Mouse (Mus musculus) neural tube, embryonic 12.5 days (tissue): Measurements from ENCODE around the gene Arx. TPM values are rescaled to one million over a fixed set of nuclear protein-coding genes. Genes with fewer than 3 reads are reported as not detected.

ENCODE experiments used
- ATAC-seq: fragments of 200-750 bp; cut with Nextera tagmentation; 2 replicates; pipeline ENCODE4 v1.8.0; 2017; ENCODE audit warnings: low read depth, mild to moderate bottlenecking, moderate TSS enrichment, moderate library complexity; ENCODE audit not compliant: low FRiP score
- H3K27ac ChIP-seq: fragments of 300-500 bp; sonication (generic); 2 replicates; pipeline ENCODE4 v1.5.1; 2016
- H3K27me3 ChIP-seq: fragments of 300-500 bp; sonication (generic); replicated peaks from 2 replicates; pipeline ENCODE4 v1.6.1; 2016; ENCODE audit warnings: mild to moderate bottlenecking
- H3K36me3 ChIP-seq: fragments of 300-500 bp; sonication (generic); 2 replicates; pipeline ENCODE4 v1.6.1; 2016; ENCODE audit warnings: mild to moderate bottlenecking
- H3K4me1 ChIP-seq: fragments of 300-500 bp; sonication (generic); 2 replicates; pipeline ENCODE4 v1.6.1; 2016
- H3K4me2 ChIP-seq: fragments of 300-500 bp; sonication (generic); replicated peaks from 2 replicates; pipeline ENCODE4 v1.6.1; 2016; ENCODE audit warnings: mild to moderate bottlenecking
- H3K4me3 ChIP-seq: fragments of 300-500 bp; sonication (generic); 2 replicates; pipeline ENCODE4 v1.5.1; 2016
- H3K9ac ChIP-seq: fragments of 300-500 bp; sonication (generic); 2 replicates; pipeline ENCODE4 v1.6.1; 2016; ENCODE audit warnings: mild to moderate bottlenecking
- H3K9me3 ChIP-seq: fragments of 300-500 bp; sonication (generic); 2 replicates; pipeline ENCODE4 v1.6.1; 2016; ENCODE audit warnings: mild to moderate bottlenecking
- WGBS: fragments of 180-500 bp; shearing (Covaris S2); methylation state at CpG from one replicate; pipeline ENCODE4 v1.1.7; 2016; 5-methylcytosine and 5-hydroxymethylcytosine counted together
- polyA plus RNA-seq: library from polyadenylated mRNA; unstranded; fragments of >200 nt; fragmentation: Nextera tagmentation; extraction: Ambion mirVana; gene quantifications from 2 replicates; pipeline ENCODE4 v1.2.1, GENCODE M21; 2016

The Arx gene
- polyA plus RNA-seq: 1.8 and 2.9 TPM in 2 replicates

GRCm38 (mm10) chrX:93286291-93286893, at the start of gene Arx:
Gene Arx, plus strand, starts transcription at chrX:93286445.
- peak; percentile 88 for ATAC-seq
- peaks cover 81% of the 10 kb centered on the region for H3K27me3 ChIP-seq

GRCm38 (mm10) chrX:93251329-93251728, 34.9 kb upstream of the Arx start:
- Histone ChIP-seq H3K36me3 (no peaks in the 10 kb centered on the region), H3K4me3 (no peak overlapping the region), H3K27ac (no peak overlapping the region), H3K4me1 (no peaks in the 10 kb centered on the region), H3K9ac (no peak overlapping the region), H3K4me2 (no peak overlapping the region), H3K27me3 (no peaks in the 10 kb centered on the region), H3K9me3 (no peaks in the 10 kb centered on the region)
- 82% methylated on average over 1 of the region's 1 CpGs for WGBS
- no peak for ATAC-seq

More at GRCm38 (mm10) chrX:93286291-93286893, at the start of gene Arx:
- WGBS: 25% methylated on average over 31 of the region's 31 CpGs
- Histone ChIP-seq H3K4me1 (peaks cover 6% of the 10 kb centered on the region; the same call in 1 of the 2 replicates), H3K4me2 (peak within 1 kb of the TSS; percentile 46), H3K9me3 (no peaks in the 10 kb centered on the region), H3K36me3 (no peaks in the 10 kb centered on the region), H3K9ac (no peak within 1 kb of the TSS), H3K27ac (no peak within 1 kb of the TSS), H3K4me3 (no peak within 1 kb of the TSS)

- Histone ChIP-seq H3K4me1 (no peaks in the 10 kb centered on the region), H3K27ac (no peak overlapping the region), H3K4me2 (no peak overlapping the region), H3K4me3 (no peak overlapping the region), H3K36me3 (no peaks in the 10 kb centered on the region), H3K27me3 (peaks cover 4% of the 10 kb centered on the region), H3K9ac (no peak overlapping the region), H3K9me3 (no peaks in the 10 kb centered on the region)
- no peak for ATAC-seq
- 49% methylated on average over 3 of the region's 3 CpGs for WGBS
Measured at GRCm38 (mm10) chrX:93275689-93276088, 10.6 kb upstream of the Arx start.

- Histone ChIP-seq H3K9ac (no peak overlapping the region), H3K4me1 (no peaks in the 10 kb centered on the region), H3K4me2 (no peak overlapping the region), H3K27me3 (peaks cover 35% of the 10 kb centered on the region), H3K4me3 (no peak overlapping the region), H3K36me3 (no peaks in the 10 kb centered on the region), H3K9me3 (no peaks in the 10 kb centered on the region), H3K27ac (no peak overlapping the region)
- no peak for ATAC-seq
- WGBS: 29% methylated on average over 5 of the region's 11 CpGs
Measured at GRCm38 (mm10) chrX:93279940-93280339, 6.3 kb upstream of the Arx start.

- Histone ChIP-seq H3K4me3 (no peak overlapping the region), H3K9me3 (no peaks in the 10 kb centered on the region), H3K4me2 (peak overlapping the region; percentile 36), H3K27me3 (peaks cover 46% of the 10 kb centered on the region), H3K36me3 (no peaks in the 10 kb centered on the region), H3K4me1 (no peaks in the 10 kb centered on the region), H3K9ac (no peak overlapping the region), H3K27ac (no peak overlapping the region)
- WGBS: 21% methylated on average over 23 of the region's 23 CpGs
- peak; percentile 63 for ATAC-seq
Measured at GRCm38 (mm10) chrX:93281028-93281723, 5.1 kb upstream of the Arx start.

DNA sequence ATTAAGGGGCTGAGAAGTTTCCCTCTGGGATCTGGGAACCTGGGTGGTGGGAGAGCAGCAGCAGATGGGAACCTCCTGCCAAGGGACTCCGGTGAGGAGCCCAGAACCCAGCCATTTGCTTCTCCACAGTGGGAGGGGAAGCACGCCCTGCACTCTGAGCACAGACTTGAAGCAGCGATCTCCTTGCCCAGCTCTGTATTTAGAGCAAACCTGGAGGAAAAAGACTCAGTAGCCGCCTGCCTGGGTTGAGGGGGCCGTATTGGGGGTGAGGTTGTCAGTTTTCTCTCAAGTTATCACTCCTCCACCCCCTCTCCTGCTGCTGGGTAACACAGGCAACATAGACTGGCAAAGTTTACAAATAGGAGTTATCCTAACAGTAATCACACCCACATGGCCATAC, 4.5 kb upstream of the Arx start:
- Histone ChIP-seq H3K9me3 (no peaks in the 10 kb centered on the region), H3K4me1 (no peaks in the 10 kb centered on the region), H3K36me3 (no peaks in the 10 kb centered on the region), H3K4me2 (peak overlapping the region; percentile 36), H3K27ac (no peak overlapping the region), H3K27me3 (peaks cover 51% of the 10 kb centered on the region), H3K4me3 (no peak overlapping the region), H3K9ac (no peak overlapping the region)
- 23% methylated on average over 5 of the region's 5 CpGs for WGBS
- ATAC-seq: 0 out of 2 replicates have a peak, but pooled peaks have one; percentile 26

DNA sequence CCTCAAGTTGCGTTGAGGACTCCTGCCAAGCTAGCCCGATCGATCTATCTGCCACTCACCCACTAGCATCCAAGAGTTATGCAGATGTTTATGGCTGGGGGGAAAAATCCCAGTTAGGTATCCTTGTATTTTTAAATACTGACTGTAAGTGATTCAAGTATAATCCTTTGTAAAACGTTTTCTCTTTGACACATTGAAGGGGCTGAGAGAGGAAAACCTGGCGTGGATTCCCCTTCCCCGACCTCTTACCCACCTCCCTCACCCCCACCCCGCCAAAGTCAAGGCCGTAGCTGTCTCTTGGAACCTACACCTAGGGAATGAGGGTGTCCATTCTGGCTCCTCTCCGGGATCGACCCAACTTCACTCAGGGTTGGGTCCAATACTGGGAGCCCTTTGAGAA, 1.2 kb upstream of the Arx start:
- Histone ChIP-seq H3K9ac (no peak overlapping the region), H3K27ac (no peak overlapping the region), H3K4me2 (no peak overlapping the region), H3K4me3 (no peak overlapping the region), H3K4me1 (peaks cover 6% of the 10 kb centered on the region; the same call in 1 of the 2 replicates), H3K9me3 (no peaks in the 10 kb centered on the region), H3K36me3 (no peaks in the 10 kb centered on the region), H3K27me3 (peaks cover 75% of the 10 kb centered on the region)
- 21% methylated on average over 10 of the region's 10 CpGs for WGBS
- ATAC-seq: no peak

DNA sequence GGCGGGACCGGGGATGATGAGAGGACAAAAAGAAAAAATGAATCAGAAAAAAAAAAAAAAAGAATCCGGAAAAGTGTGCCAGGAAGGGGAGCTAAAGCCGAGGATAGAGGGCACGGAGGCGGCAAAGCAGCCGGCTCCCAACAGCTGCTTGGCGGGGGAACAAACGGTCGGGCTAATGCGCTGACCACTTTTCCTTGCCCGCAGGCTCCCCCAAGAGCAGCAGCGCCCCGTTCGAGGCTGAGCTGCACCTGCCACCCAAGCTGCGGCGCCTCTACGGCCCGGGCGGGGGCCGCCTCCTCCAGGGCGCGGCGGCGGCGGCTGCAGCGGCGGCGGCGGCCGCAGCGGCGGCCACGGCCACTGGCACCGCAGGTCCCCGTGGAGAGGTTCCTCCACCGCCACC, 2.1 kb downstream of the Arx start:
- no peak overlapping the region for H3K27ac ChIP-seq
- peaks cover 6% of the 10 kb centered on the region; the same call in 1 of the 2 replicates for H3K4me1 ChIP-seq
- 0 out of 2 replicates have a peak, but pooled peaks have one; percentile 31 for ATAC-seq
- H3K4me3 ChIP-seq: peak overlapping the region; percentile 32
- peaks cover 70% of the 10 kb centered on the region for H3K27me3 ChIP-seq
- H3K36me3 ChIP-seq: no peaks in the 10 kb centered on the region
- no peak overlapping the region for H3K9ac ChIP-seq
- WGBS: 17% methylated on average over 27 of the region's 37 CpGs
- peak overlapping the region; percentile 58 for H3K4me2 ChIP-seq
- H3K9me3 ChIP-seq: no peaks in the 10 kb centered on the region

DNA sequence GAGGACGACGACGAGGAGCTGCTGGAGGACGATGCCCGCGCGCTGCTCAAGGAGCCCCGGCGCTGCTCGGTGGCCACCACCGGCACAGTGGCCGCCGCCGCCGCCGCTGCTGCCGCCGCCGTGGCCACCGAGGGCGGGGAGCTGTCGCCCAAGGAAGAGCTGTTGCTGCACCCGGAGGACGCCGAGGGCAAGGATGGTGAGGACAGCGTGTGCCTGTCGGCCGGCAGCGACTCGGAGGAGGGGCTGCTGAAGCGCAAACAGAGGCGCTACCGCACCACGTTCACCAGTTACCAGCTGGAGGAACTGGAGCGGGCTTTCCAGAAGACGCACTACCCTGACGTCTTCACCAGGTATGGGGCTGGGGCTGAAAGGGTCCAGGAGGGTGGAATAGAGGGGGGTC, 2.8 kb downstream of the Arx start:
- Histone ChIP-seq H3K9ac (no peak overlapping the region), H3K9me3 (no peaks in the 10 kb centered on the region), H3K27ac (no peak overlapping the region), H3K4me1 (peaks cover 6% of the 10 kb centered on the region; the same call in 1 of the 2 replicates), H3K27me3 (peaks cover 77% of the 10 kb centered on the region), H3K36me3 (no peaks in the 10 kb centered on the region), H3K4me3 (peak overlapping the region; percentile 32), H3K4me2 (peak overlapping the region; percentile 58)
- peak; percentile 33; the same call in 1 of the 2 replicates for ATAC-seq
- 12% methylated on average over 34 of the region's 37 CpGs for WGBS

DNA sequence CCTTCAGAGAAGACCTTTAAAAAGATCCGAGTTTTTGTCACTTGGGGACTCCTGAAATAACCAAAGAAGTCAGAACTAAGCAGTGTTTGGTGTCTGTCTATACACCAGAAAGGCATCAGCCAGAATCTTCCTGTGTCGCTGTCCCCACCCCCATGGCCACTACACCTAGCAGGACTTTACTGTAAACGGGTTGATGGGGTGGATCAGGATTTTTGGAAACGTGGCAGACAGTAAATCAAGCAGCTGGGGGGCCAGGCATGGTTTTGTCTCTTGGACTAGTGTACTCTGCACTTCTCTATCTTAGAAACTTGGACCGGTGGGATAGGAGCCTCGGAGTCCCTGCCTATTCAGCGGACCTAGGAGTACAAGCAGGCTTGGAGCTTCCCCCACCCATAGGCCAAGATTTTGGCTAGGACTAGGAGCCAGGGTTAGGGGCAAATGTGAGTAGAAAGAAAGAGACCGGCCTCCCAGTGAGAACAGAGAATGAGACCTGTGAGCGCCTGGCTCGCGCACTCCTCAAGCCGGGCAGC, 3.7 kb downstream of the Arx start:
- H3K9me3 ChIP-seq: no peaks in the 10 kb centered on the region
- no peak overlapping the region for H3K4me3 ChIP-seq
- peaks cover 6% of the 10 kb centered on the region; the same call in 1 of the 2 replicates for H3K4me1 ChIP-seq
- no peak for ATAC-seq
- 14% methylated on average over 12 of the region's 12 CpGs for WGBS
- peaks cover 78% of the 10 kb centered on the region for H3K27me3 ChIP-seq
- H3K4me2 ChIP-seq: no peak overlapping the region
- no peaks in the 10 kb centered on the region for H3K36me3 ChIP-seq
- no peak overlapping the region for H3K9ac ChIP-seq
- H3K27ac ChIP-seq: no peak overlapping the region

- Histone ChIP-seq H3K9me3 (no peaks in the 10 kb centered on the region), H3K4me2 (no peak overlapping the region), H3K27ac (no peak overlapping the region), H3K36me3 (no peaks in the 10 kb centered on the region), H3K4me1 (peaks cover 9% of the 10 kb centered on the region; the same call in 1 of the 2 replicates), H3K27me3 (peaks cover 78% of the 10 kb centered on the region), H3K9ac (no peak overlapping the region), H3K4me3 (no peak overlapping the region)
- ATAC-seq: no peak
- 16% methylated on average over 6 of the region's 6 CpGs for WGBS
Measured at GRCm38 (mm10) chrX:93292031-93292430, 5.8 kb downstream of the Arx start.

GRCm38 (mm10) chrX:93294736-93295490, 8.7 kb downstream of the Arx start:
- H3K27ac ChIP-seq: no peak overlapping the region
- ATAC-seq: no peak
- 0 out of 2 replicates have a peak, but pooled peaks cover 7% of the 10 kb centered on the region for H3K4me1 ChIP-seq
- 16% methylated on average over 25 of the region's 25 CpGs for WGBS
- no peak overlapping the region for H3K4me2 ChIP-seq
- H3K27me3 ChIP-seq: peaks cover 77% of the 10 kb centered on the region
- H3K9me3 ChIP-seq: no peaks in the 10 kb centered on the region
- H3K9ac ChIP-seq: no peak overlapping the region
- H3K36me3 ChIP-seq: no peaks in the 10 kb centered on the region
- H3K4me3 ChIP-seq: no peak overlapping the region
